Mouse (Mus musculus) layer of hippocampus, postnatal 36 days (tissue): Measurements from ENCODE around the gene Agxt. TPM values are rescaled to one million over a fixed set of nuclear protein-coding genes. Genes with fewer than 3 reads are reported as not detected.

Experiments
- DNase-seq, 2 experiments: peaks; one replicate each; pipeline ENCODE4 v3.0.0; 2022
- total RNA-seq, 2 experiments: library from RNA; stranded (reverse); gene quantifications; 2 replicates each; pipeline ENCODE4 v1.2.3; 2021

The Agxt gene
- total RNA-seq, 2 experiments from 2014 or later: not detected

GRCm38 (mm10) chr1:93150907-93151661 lies 16.0 kb downstream of the Agxt start:
- no peak for DNase-seq

GRCm38 (mm10) chr1:93157566-93157965 lies 22.5 kb downstream of the Agxt start:
- DNase-seq: no peak

DNA sequence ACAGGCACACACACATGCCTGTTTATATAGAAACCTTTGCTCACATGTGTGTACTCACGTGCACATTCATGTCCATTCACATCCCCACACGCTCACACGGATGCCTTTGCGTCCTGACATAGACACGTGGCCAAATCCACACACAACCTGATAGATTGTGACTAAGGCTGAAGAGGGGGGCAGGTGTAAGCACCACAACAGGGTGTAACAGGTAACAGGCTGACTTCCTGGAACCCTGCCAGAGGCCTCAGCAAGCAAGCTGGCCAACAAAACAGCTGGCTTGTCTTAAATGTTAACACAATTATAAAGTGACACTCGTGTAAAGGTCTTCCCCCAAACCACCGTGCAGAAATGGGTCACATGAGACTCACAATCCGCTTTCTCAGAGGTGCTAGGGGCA lies 23.9 kb downstream of the Agxt start:
- DNase-seq: no peak

DNA sequence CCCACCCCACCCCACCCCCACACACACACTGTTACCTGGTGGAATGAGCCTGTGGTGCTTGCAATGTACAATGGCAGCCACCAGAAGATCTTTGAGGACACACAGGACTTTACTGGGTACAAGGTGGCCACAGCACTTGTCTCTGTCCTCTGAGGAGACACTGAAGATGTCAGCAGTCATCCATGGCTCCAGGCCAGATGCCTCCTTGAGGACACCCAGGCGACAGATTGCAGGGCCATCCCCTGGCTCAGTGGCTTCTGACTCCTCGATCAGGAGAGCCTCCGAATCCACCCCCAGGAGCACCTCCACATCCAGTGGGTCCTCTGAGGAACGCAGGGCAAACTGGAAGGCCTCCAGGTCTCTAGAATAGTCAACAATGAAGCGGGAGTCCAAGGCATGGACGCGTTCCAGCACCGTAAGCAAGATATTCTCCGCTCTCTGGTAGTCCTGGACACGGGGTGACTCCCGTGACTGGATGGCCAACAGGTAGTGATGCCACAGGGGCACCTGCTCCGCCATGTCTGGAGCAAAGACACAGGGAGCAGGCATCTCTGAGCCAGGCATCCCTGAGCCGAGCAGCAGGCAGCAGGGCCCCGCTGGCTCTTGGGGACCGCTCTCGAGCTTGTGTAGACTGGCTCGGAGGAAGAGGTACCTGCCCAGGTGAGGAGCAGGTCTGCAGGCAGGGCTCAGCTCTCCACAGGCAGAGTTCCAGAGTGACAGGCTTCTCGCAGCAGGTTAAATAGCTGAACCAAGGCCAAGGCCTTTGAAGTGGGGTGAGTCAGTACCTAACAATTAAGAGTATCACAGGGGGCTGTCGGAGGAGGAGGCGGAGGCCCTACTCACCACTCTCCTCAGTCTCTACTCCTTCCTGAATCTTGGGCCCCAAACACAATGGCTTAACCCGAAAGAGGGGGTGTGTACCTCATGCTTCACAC lies 24.8 kb downstream of the Agxt start:
- no peak for DNase-seq

DNA sequence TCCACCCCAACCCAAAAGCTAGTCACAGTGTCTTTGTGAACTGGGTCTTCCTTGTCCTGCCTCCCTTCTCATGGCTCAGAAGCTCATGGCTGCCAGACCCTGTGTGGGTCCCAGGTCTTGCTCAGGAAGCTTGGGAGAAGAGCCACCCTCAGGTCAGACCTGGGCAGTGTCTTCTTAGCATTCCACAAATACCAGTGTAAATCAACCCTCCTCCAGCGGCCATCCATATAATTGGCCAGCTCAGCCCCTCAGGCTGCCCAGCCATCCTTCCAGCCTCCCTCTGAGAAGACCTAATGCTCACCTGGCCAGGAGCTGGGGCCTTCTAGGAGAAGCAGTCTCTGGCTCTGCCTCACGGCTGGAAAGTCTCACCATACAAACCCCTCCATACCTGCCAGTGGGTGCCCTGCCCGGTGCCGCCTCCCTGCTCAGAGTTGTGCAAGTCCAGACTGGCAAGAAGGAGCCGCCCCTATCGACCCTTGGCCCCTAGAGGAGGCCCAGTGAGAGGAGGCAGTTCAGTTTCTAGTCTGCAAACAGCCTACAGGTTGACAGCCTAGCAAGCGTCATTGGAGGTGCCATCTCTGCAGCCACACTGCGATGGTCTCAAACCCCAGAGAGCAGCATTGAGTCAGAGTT lies 25.6 kb downstream of the Agxt start, which contains the start of gene 2310007B03Rik:
TSS of gene 2310007B03Rik (minus strand) at position 448 of the 633 bp plus-strand sequence.
- DNase-seq: no peak

- no peak for DNase-seq
Measured at GRCm38 (mm10) chr1:93161350-93161749, 26.3 kb downstream of the Agxt start.

DNA sequence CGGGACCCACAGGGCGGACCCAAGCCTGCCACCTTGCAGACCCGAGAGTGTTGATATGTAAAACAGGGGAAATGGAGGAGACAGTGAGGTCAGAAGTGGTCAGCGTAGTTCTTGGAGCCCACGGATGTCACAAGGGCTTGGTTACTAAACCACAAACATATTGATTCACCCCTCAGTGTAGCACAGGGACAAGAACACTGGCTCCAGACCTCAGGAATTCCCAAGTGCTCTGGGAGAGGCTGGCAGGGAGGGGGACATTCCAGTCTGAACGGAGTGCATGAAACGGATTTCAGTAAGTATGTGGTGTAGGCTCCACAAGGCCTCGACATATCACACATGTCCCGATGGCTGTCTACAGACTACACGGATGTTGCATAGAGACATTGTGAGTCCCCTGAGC lies 26.9 kb downstream of the Agxt start:
- no peak for DNase-seq

- no peak for DNase-seq
Measured at GRCm38 (mm10) chr1:93162588-93162987, 27.5 kb downstream of the Agxt start.

GRCm38 (mm10) chr1:93165447-93165846 lies 30.4 kb downstream of the Agxt start:
- no peak for DNase-seq

- DNase-seq: no peak
Measured at GRCm38 (mm10) chr1:93166346-93167079, 31.5 kb downstream of the Agxt start.

GRCm38 (mm10) chr1:93168295-93168775 lies 33.3 kb downstream of the Agxt start, which contains the start of gene Crocc2:
Gene Crocc2 (plus strand): TSS chr1:93168725.
- DNase-seq: no peak

- no peak for DNase-seq
Measured at GRCm38 (mm10) chr1:93173665-93174064, 38.6 kb downstream of the Agxt start.

- DNase-seq: peak; percentile 71 to 73
Measured at GRCm38 (mm10) chr1:93174399-93174798, 39.4 kb downstream of the Agxt start.

- DNase-seq: no peak
Measured at GRCm38 (mm10) chr1:93175849-93176248, 40.8 kb downstream of the Agxt start.

GRCm38 (mm10) chr1:93176525-93177332 lies 41.7 kb downstream of the Agxt start:
- DNase-seq: peak; percentile 40 to 57

DNA sequence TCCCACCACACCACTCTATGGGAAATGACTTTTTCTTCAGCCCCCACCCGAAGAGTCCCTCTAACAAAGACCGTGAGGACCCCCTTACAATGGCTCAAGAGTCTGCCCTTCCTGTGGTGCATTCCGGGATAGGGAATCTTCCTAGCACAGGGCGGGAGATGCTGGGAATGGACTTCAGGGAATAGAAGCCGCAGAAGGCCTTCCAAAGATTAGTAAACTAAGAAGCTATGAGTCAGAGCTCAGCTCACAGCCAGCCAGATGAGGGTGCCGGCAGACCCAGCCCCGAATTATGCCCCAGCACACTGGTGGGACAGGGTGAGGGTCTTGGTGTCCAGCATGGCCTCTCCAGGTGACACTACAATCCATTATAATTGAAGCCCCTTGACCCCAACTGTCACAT lies 47.2 kb downstream of the Agxt start:
- no peak for DNase-seq

DNA sequence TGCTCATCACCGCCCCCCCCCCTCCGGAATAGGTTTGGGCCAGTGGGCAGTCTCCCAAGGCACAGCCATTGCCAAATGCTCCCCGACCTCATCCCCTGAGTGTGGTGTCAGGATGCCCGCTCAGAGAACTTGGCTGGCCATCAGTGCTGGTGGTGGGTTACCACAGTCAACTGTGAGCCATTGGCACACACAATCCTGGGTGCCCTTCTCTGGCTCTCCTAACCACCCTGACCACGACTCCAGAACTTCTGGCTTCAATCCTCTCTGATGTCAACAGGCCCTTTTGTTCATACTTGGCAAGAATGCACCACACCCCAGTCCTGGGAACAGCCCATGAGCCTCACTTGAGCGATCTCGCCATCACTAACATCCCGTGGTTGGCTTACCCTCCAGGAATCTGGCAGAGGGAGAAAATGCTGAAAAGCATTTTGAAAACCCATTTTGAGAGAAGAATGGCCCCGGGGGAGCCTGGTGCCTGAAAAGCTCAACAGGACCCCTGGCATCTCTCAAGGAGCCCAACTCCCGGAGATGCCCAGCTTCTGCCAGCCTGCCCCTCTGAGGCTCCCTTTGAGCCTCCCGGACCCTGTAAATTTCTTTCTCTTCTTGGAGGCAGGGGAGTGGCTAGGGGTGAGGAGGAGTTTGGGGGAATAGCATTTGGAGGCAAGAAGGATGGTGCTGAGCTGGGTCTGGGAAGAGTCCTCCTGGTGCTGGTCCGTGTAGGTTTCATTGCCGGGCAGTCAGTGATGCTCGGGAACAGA lies 49.2 kb downstream of the Agxt start:
- DNase-seq: peak; percentile 18 to 49

DNA sequence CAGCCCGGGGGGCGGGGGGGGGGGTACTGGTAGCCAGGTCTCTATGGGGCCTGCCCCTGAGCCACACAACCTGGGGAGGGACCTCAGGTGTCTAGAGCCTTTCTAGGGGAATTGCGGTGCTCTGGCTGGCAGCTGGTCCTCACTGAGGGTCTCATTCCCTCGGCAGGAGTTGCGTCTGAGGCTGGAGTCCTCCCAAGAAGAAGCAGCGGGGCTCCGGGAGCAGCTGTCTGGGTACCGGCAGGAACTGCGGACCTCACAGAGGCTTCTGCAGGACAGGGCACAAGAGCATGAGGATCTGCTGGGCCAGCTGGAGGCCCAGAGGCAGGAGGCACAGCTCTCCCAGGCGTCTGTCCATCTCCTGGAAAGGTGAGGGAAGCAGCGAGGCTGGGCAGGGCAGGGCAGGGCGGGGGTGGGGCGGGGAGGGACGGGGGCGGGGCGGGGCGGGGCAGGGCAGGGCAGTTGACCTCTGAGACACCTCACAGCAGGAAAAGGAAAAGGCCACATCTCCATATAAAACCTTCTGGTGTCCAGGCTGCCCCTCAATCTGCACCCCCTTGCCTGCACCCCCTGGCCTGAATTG lies 55.8 kb downstream of the Agxt start:
- no peak for DNase-seq

DNA sequence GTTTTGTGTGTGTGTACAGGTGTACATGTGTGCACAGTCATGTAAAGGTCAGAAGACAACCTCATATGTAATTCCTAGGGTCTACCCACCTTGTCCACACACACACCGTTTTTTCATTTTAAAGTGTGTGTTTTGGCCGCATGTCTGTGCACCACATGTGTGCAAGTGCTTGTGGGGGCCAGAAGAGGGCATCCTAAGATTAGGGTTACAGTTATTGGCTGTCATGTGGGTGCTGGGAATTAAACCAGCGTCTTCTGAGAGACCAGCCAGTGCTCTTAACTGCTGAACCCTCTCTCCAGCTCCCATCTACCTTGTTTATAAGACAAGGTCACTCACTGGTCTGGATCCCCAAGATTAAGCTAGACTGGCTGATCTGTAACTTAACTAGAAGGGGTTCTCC lies 59.9 kb downstream of the Agxt start:
- DNase-seq: no peak
